Mouse (Mus musculus) G1E (cell line): ENCODE measurements around the gene Slc22a21.
"Not testable (repeated sequence)": the region's sequence is repeated elsewhere in the genome, so short reads cannot be mapped to it uniquely, and the experiment has no call there.

Source experiments
- CTCF ChIP-seq: IDR thresholded peaks from 2 replicates; pipeline ENCODE4 v1.5.1; 2012; ENCODE audit warnings: low read depth, low read length, inconsistent platforms, mixed read lengths
- GATA1 ChIP-seq: IDR thresholded peaks from 2 replicates; pipeline ENCODE4 v1.6.1; 2012; ENCODE audit warnings: borderline replicate concordance, low read length, inconsistent platforms, mixed read lengths
- TAL1 ChIP-seq: conservative IDR thresholded peaks from 2 replicates; pipeline ENCODE4 v1.6.1; 2012; ENCODE audit warnings: low read depth, low read length, inconsistent platforms, mixed read lengths

DNA sequence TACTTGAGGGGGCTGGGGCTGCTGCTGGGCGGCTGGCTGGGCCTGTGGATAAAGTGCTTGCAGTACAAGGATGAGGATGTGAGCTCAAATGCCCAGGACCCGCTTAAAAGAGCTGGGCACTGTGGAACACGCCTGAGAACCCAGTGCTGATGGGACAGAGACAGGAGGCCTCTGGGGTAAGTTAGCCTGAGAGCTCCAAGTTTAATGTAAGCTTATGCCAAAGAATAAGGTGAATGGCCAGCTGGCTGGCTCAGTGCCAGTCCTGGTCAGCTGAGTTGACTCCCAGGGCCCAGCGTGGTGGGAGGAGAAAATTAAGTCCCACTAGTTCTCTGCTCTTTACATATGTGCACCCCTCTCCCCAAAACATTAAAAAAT lies 48.2 kb downstream of the Slc22a21 start:
- not testable (repeated sequence) for TF ChIP-seq TAL1, GATA1, CTCF
